Mouse (Mus musculus): ENCODE measurements around the gene Gh. TPM values are rescaled to one million over a fixed set of nuclear protein-coding genes. Genes with fewer than 3 reads are reported as not detected.
"Not testable (repeated sequence)": the region's sequence is repeated elsewhere in the genome, so short reads cannot be mapped to it uniquely, and the experiment has no call there.

Gene Gh
- not detected in 2 replicates for total RNA-seq (2014; fragmentation: Nextera tagmentation)
- total RNA-seq (2017) = not detected in 2 replicates

DNA sequence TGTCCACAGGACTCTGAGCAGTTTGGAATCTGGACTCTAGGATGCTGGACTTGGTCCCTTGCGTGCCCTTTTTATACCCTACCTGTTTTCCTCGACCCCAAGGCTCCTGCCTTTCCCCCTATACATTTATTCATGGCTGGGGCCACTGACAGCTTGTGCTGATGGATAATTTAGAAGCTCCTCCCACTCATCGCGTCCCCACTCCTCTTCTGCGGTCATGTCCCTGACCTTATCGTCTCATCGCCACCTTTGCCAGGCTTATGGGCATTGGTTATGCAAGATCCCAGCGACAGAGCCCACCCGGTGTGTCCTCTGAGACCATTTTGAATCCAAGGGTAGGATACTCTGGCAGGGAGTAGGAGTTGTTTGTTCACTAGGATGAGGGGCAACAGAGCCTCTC lies at the start of gene Gh:
TSS of gene Gh (minus strand) at position 101 of the 400 bp plus-strand sequence.
- ATAC-seq (replicated peaks; ENCODE audit: poor library complexity, severe bottlenecking) = no peak

DNA sequence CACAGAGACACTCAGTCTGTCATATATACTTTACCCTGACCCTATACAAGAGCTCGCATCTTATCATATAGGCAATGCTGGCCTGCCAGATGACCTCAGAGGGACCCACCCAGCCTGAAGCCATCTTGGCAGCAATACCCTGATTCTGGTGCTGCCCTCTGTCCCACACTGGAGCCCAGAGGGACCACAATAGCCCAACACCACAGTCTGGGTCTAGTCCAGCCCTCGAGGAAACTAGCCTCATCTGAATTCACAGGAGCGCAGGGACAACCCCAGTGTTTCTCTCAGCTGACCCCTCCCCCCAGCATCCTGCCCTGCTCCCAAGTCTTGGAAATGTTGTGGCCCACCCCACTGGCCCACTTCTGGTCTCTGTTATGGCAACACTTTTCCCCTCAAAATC lies 49.6 kb upstream of the Gh start:
- no peak for ATAC-seq (replicated peaks; ENCODE audit: poor library complexity, severe bottlenecking)

DNA sequence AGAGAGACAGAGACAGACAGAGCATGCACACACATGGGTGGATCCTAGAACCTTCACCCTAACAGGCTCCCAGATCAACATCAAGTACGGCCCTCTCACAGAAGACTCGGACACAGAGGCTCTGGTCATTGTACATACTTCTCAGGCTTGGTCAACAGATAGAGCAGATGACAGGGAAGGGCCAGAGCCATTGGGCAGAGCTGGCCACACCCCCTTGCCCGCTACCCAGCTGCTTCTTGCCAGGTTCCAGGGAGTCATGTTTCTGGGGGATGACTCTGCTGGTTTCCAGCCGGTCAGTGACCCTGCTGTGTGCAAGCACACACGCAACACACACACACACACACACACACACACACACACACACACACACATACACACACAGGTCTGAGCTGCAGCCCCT lies 49.2 kb upstream of the Gh start:
- ATAC-seq (replicated peaks; ENCODE audit: poor library complexity, severe bottlenecking) = no peak

DNA sequence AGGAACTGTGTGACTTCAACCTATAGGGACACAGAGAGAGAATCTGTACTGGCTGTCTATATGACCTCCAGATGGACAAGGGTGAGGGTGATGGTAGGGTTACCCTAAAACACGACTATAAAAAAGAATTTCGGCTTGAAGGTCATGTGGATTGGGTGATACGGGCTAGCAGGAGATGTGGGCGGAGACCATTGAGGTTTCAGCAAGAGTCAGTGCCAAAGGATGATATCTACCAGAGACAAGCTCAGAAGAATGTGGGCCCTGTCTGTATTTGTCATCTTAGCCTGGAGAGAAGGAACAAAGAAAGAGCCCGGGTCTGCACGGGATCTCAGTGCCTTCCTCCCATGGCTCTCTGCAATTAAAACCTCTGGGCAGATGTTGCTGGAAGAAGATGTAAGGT lies 48.1 kb upstream of the Gh start:
- no peak for ATAC-seq (replicated peaks; ENCODE audit: poor library complexity, severe bottlenecking)

DNA sequence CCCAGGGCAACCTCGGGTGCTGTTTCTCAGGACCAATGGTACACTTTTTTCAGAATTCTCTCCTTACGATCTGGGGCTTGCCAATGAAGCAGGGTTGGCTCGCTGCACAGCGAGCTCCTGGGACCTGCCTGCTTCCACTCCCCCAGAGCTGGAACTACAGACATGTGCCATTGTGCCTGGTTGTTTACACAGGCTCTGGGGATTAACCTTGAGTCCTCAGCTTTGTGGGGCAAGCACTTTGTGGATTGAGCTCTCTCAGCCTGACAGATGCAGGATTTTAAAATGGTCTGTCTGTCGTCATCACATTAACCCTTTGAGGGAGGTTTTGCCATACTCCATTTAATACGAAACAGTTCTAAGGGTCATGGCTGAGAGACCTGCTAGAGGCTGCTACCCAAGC lies 43.2 kb upstream of the Gh start:
- ATAC-seq (replicated peaks; ENCODE audit: poor library complexity, severe bottlenecking) = no peak

DNA sequence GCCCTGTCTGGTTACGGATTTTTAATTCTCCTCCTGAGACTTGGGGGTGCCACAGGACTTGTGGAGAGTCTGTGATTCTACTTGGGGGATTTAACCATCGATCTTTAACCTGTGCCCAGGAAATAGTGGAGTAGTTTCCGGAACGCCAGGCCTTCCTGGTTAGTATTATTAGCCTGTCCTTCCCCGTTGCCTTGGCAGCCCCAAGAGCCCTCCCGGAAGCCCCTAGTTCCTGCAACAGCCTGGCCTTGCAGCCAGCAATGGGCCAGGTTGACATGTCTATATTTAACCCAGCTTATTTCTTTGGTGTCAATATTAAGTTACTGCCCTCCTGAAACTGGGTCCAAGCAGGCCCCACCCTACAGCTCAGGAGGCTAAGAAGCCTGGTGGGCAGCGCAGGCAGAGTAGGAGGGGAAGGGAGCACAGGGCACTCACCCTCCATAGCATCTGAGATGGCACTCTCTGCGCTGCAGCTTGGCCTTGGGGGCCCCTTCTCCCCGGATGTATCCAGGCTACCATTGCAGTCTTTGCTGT lies 39.4 kb upstream of the Gh start:
- ATAC-seq (replicated peaks; ENCODE audit: poor library complexity, severe bottlenecking) = peak; percentile 63

DNA sequence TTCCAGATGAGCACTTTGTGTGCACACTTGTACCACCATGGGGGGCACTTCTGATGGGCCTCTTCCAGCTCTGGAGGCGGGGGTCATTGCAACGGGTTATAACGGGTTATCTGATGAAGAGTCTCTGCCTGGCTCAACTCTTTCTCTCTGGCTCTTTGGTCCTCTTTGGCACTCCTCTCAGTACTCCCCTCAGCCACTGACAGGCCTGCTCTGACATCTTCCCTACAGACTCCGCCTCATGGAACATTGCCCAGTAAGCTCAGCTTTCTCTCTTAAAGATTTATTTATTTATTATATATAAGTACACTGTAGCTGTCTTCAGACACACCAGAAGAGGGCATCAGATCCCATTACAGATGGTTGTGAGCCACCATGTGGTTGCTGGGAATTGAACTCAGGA lies 37.7 kb upstream of the Gh start:
- not testable (repeated sequence) for ATAC-seq (replicated peaks; ENCODE audit: poor library complexity, severe bottlenecking)

DNA sequence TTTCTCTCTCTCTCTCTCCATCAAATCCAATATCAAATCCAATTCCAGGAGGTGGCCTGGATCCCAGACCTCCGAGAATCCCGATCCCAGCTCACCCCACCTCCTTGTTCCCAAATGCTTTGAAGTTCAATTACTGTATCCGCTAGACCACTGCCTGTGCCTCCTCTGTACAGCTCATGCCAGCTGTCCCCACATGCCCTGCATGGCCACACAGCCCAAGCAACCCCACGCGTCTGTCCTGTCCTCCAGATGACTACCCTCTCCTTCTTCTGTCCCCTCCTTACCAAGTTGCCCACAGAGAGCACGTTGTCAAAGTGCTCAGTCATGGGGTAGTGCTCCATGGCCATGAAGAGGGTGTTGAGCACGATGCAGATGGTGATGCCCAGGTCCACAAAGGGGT lies 37.2 kb upstream of the Gh start:
- ATAC-seq (replicated peaks; ENCODE audit: poor library complexity, severe bottlenecking) = no peak

DNA sequence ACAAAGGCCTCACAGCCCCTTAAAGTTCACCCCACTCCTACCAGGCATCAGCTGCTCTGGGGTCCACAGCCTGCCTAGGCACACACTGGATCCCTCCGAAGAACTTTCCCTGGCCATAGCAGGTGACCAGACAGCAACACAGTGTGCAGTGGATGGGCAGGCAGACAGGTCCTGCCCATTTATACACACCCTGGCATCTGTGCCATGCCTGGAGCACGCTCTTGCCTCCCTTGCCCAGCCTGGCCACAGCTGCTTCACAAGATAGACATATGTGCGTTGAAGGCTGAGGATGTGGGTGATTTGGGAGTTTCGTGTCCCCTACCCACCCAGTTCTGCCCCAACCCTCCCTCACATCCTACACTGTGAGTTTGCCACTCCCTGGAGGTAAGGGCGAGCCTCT lies 36.4 kb upstream of the Gh start:
- ATAC-seq (replicated peaks; ENCODE audit: poor library complexity, severe bottlenecking) = no peak

DNA sequence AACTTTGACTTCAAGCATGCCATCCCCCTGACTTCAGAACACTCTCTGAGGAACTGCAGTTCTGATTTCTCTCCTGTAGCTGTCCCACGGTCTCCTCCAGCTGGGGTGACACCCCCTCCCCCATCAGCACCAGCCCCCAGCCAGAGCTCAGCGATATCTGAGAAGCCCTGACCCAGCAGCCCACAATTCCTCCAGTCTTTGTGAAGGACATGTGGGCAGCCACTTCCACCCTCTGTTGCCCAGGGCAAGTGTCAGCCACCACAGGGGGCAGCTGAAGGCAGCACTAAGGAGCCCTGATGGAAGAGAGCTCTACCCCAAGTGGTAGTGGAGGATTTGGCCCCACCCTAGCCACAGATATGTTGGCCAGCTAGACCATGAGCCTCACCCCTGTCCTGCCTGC lies 32.4 kb upstream of the Gh start:
- no peak for ATAC-seq (replicated peaks; ENCODE audit: poor library complexity, severe bottlenecking)

DNA sequence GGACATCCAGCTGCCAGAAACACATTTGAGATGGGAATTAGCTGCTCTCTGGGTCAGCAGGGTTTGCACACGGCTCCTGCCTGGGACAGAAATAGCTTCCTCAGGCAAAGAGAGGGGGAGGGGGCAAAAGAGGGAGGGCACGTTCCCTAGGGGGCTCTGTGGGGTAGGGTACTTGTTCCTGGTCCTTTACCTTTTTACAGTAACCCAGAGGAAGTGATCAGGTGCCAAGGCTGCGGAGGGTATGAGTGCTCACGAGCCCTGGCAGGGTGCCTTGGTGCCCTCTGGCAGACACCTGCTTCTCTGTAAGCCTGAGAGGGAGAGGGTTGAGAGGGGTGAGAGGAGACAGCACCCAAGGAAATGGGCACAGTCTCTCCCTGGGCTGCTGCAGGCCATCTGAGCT lies 30.8 kb upstream of the Gh start:
- no peak for ATAC-seq (replicated peaks; ENCODE audit: poor library complexity, severe bottlenecking)

DNA sequence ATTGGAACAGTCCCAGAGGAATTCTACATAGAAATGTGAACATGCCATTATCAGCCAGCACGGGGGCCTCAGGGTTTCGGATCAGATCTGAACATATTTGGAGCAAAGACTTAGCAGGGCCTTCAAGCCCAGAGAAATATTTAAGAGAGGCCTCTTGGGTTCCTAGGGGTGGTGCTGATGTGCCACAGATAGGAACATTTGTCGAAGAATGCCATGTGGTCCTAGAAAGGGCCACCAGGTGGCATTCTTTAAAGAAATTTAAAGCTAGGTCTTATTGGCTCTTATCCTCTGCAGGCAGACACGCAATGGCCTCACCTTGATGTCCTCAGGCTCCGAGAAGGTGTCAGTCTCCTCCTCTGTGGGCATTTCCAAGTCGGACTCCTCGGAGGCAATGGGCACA lies 28.0 kb upstream of the Gh start:
- peak; percentile 59 for ATAC-seq (replicated peaks; ENCODE audit: poor library complexity, severe bottlenecking)

DNA sequence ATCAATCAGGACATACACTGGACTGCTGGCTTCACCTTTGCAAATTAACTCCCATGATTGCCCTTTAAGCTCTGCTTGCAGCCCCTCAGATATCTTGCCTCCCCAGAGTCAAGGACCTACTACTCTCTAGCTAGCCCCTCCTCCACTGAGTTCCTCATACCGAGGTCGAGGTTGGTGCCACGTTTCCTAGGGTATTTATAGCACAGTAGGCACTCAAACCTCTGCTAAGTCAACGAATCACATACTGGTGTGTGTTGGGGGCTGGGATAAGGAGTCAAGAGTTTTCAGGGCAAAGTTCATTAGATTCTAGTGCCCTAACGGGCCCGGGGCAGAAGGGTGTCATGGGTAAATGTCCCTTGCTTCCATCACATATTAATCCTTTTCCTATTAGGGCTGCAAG lies 27.5 kb upstream of the Gh start:
- peak; percentile 32; the same call in 1 of the 2 replicates for ATAC-seq (replicated peaks; ENCODE audit: poor library complexity, severe bottlenecking)

DNA sequence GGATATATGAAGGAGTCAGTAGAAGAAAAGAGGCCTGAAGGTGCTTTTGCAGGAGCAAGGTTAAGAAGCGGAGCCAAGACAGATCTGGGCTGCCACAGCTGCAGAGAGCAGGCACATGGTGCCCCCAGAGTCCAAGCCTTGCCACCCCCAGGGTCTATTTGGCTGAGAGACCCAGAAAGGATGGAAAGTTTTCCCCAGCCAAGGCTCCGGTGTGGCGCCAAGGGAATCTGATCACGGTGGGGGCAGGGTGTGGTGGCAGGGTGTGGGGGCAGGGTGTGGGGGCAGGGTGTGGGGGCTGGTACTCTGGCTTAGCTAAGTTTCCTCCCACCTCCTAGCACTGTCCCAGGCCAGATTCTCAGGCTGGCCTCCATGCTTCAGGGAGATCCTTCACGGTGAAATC lies 26.9 kb upstream of the Gh start:
- no peak for ATAC-seq (replicated peaks; ENCODE audit: poor library complexity, severe bottlenecking)

DNA sequence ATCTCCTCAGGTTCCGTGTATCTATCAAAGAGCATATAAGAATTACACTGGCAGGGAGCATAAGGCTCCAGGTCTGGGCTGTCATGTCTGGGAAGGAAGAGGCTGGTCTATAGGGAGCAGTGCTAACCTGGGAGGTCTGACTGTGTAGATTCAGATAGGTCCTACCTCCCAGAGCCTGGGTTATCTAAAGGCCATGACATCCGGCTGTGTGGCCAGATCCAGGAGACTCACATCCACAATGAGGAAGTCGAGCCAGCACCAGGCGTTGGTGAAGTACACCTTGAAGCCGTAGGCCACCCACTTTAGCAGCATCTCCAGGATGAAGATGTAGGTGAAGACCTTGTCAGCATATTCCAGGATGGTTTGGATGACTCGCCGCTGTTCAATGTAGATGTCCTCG lies 24.8 kb upstream of the Gh start:
- no peak for ATAC-seq (replicated peaks; ENCODE audit: poor library complexity, severe bottlenecking)

DNA sequence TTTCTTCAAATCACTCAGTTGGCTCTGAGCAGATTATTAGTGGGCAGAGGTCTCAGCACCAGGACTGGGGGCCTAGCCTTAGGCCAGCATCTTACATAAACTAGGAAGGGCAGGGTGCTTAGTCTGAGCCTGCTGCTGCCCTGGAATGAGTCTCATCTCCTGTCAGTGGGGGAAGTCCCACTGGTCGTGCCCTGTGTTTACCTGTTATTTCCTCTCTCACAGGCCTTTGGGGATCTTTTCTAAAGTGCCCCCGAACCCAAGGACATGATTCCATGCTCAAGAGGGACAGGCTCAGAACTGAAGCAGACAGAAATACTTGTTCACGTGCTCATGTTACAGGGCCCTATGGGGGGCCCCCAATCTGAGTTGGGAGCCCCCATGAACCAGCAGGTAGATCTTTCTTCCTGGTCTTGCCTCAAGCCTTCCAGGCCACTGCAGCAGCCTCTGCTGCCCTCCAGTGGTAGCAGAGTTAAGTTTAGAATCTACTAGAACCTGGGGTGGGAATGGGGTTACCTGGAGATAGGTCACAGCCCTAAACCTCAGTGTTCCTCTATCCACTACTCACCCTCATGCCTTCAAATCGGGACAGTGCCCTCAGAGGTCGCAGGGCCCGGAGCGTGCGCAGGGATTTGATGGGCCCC lies 24.0 kb upstream of the Gh start:
- ATAC-seq (replicated peaks; ENCODE audit: poor library complexity, severe bottlenecking) = peak; percentile 55

DNA sequence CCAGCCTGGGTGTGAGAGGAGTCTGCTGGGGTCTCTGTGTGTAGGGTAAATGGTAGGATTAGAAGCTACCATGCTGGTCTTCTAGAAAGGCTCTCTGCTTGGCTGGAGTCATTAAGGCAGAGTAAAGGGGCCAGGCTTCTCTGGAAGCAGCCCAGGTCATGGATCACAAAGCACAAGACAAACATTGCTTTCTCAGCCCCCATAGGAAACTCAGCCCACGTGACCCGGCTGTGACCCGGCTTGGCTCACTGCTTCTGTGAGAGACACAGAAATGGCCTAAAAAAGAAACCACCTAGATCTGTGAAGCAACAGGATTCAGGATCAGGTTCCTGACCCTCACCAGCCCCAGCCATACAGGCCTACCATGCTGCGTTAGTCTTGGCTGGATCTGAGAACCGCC lies 23.2 kb upstream of the Gh start:
- ATAC-seq (replicated peaks; ENCODE audit: poor library complexity, severe bottlenecking) = no peak

DNA sequence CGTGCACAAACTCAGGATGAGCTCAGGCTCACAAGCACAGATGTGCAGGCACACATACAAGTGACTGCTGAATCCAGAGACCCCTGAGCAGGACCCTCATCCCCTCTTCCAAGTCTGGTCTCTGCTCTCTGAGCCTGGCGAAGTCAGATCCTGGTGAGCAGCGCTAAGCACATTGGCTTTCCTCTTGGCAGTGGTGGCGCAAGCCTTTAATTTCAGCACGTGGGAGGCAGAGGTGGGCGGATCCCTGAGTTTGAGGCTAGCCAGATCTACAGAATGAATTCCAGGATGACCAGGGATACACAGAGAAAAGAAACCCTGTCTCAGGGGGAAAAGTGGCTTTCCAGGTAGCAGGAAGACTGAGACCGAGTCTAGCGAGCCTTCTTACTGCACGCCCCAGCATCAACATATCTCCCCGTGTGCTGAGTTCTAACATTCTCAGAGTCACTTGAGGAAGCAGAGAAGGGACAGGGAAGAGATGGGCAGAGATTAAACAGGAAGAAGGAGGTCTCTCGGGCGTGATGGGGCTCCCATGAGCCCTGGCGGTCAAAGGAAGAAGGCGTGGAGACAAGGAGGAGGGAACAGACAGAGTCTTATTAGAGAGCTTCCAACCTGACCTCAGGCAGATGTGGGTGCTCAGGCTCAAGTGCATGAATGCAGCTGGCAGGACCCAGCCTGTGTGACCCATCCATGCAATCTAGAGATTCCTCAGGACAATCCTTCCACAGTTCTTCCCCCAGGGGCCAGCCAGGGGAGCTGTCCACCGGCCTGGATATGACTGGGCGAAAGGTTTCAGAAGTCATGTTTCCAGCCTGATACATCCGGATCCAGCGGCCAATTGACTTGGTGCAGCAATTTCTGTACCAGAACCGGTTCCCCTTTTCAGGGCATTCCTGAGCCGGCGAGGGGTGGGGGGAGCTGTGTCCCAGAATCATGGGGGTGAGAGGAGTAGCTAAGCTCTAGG lies 17.0 kb upstream of the Gh start:
- peak; percentile 66 for ATAC-seq (replicated peaks; ENCODE audit: poor library complexity, severe bottlenecking)

DNA sequence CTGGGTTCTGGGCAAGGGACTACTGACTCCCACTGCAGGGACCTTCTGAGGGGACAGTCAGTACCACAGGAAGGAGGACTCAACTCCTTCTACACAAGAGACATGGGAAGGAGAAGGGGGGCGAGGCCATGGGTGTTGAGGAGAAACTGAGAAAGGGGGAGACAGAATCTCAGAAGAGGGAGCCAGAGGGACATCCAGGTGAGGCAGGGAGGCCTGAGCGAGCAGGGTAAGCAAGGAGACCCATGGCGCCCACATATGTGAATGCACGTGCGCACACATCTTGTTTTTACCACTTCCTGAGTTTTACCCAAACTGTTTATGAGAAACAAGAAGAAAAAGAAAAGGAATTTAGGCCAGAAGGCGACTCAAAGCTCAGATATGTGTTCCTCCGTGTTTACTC lies 16.1 kb upstream of the Gh start:
- no peak for ATAC-seq (replicated peaks; ENCODE audit: poor library complexity, severe bottlenecking)

DNA sequence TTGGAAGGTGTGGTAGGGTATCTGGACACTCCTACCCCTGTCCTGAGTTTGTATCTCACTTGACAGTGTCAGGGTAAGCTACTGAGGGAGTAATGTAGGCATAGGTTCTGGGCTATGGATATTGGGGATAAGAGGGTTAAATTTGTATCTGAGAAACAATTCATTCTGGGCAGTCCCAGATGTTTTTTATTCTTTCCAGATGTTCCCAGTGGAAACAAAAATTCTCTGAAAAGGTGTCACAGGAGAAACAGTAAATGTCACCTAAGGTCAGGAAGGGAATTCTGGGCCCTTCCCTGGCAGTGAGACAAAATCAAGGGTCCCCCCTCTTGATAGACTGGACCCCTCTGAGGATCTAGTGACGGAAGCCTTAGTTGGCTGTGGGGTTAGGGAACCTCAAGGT lies 14.8 kb upstream of the Gh start:
- no peak for ATAC-seq (replicated peaks; ENCODE audit: poor library complexity, severe bottlenecking)

DNA sequence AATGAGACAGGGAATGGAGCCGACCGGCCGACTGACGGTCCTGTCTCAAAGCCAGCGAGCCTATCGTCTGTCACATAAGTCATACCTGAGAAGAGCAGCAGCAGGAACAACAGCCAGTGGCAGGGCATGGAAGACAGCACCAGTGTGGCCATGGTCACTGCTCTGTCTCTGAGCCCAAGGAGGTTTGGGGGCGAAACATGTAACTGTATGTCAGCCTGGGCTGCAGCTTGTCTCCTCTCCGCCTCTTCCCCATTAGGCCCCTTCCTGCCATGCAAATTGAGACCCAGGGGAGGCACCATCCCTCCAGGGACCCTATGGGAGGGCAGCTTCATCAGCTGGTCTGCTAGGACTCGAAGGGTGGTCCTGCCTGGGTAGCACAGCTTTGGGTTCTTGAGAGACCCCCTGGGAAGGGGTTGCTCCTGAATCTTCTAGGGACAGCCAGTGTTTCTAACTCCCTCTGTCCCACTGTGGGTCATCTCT lies 12.7 kb upstream of the Gh start, which contains the start of gene Cd79b:
TSS of gene Cd79b (minus strand) at position 430 of the 480 bp plus-strand sequence.
- ATAC-seq (replicated peaks; ENCODE audit: poor library complexity, severe bottlenecking) = peak; percentile 30
